Mouse (Mus musculus) E14TG2a.4 (cell line): ENCODE results near the gene Raly.

Experiments used
- H3K27me3 ChIP-seq: 2 replicates; pipeline ENCODE4 v1.6.1; 2014; ENCODE audit warnings: low read length, control low read depth; ENCODE audit not compliant: insufficient read depth
- H3K36me3 ChIP-seq: 2 replicates; pipeline ENCODE4 v1.6.1; 2014; ENCODE audit warnings: low read length, control low read depth; ENCODE audit not compliant: insufficient read depth
- H3K4me1 ChIP-seq: replicated peaks from 2 replicates; pipeline ENCODE4 v1.6.1; 2014; ENCODE audit warnings: low read depth, low read length, control low read depth
- H3K4me3 ChIP-seq: replicated peaks from 2 replicates; pipeline ENCODE4 v1.5.1; 2014; ENCODE audit warnings: mild to moderate bottlenecking, low read length
- H3K9me3 ChIP-seq: 2 replicates; pipeline ENCODE4 v1.6.1; 2014; ENCODE audit warnings: low read length, control low read depth
- CTCF ChIP-seq: conservative IDR thresholded peaks from 2 replicates; pipeline ENCODE4 v1.5.1; 2014; ENCODE audit warnings: low read length
- NANOG ChIP-seq: IDR thresholded peaks from 2 replicates; pipeline ENCODE4 v1.6.1; 2014; ENCODE audit warnings: borderline replicate concordance, low read length, mixed read lengths
- POU5F1 ChIP-seq: IDR thresholded peaks from 2 replicates; pipeline ENCODE4 v1.6.1; 2014; ENCODE audit warnings: low read length, borderline replicate concordance

Raly gene

GRCm38 (mm10) chr2:154789381-154789780 lies 1.5 kb upstream of the Raly start:
- H3K4me1 ChIP-seq = peaks cover 58% of the 10 kb centered on the region
- H3K27me3 ChIP-seq = 0 out of 2 replicates have a peak, but pooled peaks cover 5% of the 10 kb centered on the region
- H3K9me3 ChIP-seq = no peaks in the 10 kb centered on the region
- peak overlapping the region; percentile 74; the same call in 1 of the 2 replicates for H3K4me3 ChIP-seq
- peaks cover 19% of the 10 kb centered on the region for H3K36me3 ChIP-seq
- TF ChIP-seq NANOG (no peak), CTCF (no peak)

DNA sequence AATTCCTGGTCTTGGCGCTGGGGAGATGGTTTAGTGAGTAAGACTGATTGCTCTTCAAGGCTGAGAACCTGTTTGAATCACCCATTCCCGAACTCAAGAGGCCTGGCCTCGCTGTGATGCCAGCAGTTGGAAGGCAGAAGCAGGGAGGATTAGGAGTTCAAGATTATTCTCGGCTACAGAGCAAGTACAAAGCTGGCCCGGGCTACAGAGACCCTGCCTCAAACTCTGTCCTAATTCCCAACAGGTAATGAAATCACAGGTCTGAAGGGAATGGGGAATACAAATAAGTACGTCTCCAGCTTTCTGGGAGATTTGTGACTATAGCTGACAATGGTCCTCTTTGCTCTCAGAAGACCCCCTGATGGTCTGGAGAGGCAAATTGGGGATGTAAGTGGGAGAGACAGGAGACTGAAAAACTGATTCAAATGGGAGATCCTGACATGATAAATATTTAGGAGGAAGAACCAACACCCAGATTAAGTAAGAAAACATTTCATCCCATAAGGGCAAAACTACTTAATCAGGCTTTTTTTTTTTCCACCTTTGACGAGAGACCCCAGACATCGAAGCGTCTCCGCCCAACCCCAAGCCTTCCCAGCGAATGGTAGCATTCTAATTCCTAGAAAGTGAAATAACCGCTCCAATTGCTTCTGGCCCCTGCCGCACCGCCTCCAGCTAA lies 780 bp upstream of the Raly start:
- peaks cover 20% of the 10 kb centered on the region for H3K36me3 ChIP-seq
- no peak for TF ChIP-seq POU5F1
- TF ChIP-seq NANOG = no peak
- TF ChIP-seq CTCF = no peak
- peaks cover 65% of the 10 kb centered on the region for H3K4me1 ChIP-seq
- H3K4me3 ChIP-seq = peak overlapping the region; percentile 74
- H3K9me3 ChIP-seq = no peaks in the 10 kb centered on the region
- H3K27me3 ChIP-seq = no peaks in the 10 kb centered on the region

- peaks cover 64% of the 10 kb centered on the region for H3K4me1 ChIP-seq
- peaks cover 24% of the 10 kb centered on the region for H3K36me3 ChIP-seq
- no peaks in the 10 kb centered on the region for H3K27me3 ChIP-seq
- peak overlapping the region; percentile 98 for H3K4me3 ChIP-seq
- no peaks in the 10 kb centered on the region for H3K9me3 ChIP-seq
- no peak for TF ChIP-seq POU5F1
- TF ChIP-seq NANOG = no peak
- TF ChIP-seq CTCF = no peak
Measured at GRCm38 (mm10) chr2:154791661-154792642, 1.1 kb downstream of the Raly start.

DNA sequence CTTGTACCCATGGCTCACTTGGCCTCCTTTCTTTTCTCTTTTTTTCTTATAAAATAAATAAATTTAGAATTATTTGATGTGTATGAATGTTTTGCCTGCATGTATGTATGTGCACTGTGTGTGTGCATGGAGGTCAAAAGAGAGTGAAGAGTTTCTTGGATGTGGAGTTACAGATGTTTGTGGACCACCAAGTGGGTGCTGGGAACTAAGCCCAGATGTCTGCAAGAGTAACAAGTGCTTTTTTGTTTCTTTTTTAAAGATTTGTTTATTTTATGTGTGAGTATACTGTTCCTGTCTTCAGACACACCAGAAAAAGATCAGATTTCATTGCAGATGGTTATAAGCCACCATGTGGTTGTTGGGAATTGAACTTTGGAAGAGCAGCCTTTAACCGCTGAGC lies 12.5 kb downstream of the Raly start:
- no peak overlapping the region for H3K4me3 ChIP-seq
- no peak for TF ChIP-seq POU5F1
- no peak for TF ChIP-seq NANOG
- no peak for TF ChIP-seq CTCF
- H3K4me1 ChIP-seq = peaks cover 58% of the 10 kb centered on the region
- H3K36me3 ChIP-seq = peaks cover 22% of the 10 kb centered on the region
- H3K27me3 ChIP-seq = no peaks in the 10 kb centered on the region
- H3K9me3 ChIP-seq = no peaks in the 10 kb centered on the region

- H3K4me1 ChIP-seq = peaks cover 53% of the 10 kb centered on the region
- H3K4me3 ChIP-seq = no peak overlapping the region
- TF ChIP-seq NANOG = no peak
- no peak for TF ChIP-seq CTCF
- no peak for TF ChIP-seq POU5F1
- H3K9me3 ChIP-seq = no peaks in the 10 kb centered on the region
- peaks cover 22% of the 10 kb centered on the region for H3K36me3 ChIP-seq
- H3K27me3 ChIP-seq = no peaks in the 10 kb centered on the region
Measured at GRCm38 (mm10) chr2:154803845-154804244, 12.9 kb downstream of the Raly start.

GRCm38 (mm10) chr2:154807689-154808088 lies 16.8 kb downstream of the Raly start:
- Histone ChIP-seq H3K9me3 (no peaks in the 10 kb centered on the region; the same call in 1 of the 2 replicates), H3K27me3 (no peaks in the 10 kb centered on the region), H3K36me3 (peaks cover 27% of the 10 kb centered on the region), H3K4me1 (peaks cover 48% of the 10 kb centered on the region), H3K4me3 (no peak overlapping the region)
- no peak for TF ChIP-seq NANOG
- TF ChIP-seq POU5F1 = no peak
- no peak for TF ChIP-seq CTCF

DNA sequence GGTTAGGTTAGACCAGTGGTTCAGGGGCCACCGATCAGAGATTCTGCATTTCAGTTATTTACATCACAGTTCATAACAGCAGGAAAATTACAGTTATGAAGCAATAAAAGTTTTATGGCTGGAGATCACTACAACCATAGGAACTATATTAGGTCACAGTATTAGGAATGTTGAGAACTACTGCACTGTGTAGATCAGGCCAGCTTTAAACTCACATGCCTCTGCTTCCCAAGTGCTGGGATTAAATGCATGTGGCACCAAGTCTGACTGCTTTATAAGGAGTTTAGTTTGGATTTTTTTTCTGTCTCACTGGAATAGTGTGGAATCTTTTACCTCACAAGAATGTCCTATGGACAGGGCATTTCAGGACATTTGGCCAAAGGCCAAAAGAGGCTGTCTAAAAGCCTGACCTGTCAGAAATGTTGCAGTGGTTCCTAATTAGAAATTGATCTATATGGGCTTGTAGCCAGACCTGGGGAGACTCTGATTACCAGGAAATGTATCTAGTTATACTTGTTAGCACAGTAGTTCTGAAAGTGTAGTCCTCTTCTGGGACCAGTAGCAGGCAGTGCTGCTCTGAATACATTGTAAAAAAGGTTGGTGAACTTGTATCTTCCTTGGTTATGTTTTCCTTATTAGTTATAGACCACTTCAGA lies 18.3 kb downstream of the Raly start:
- TF ChIP-seq CTCF = no peak
- no peak for TF ChIP-seq POU5F1
- Histone ChIP-seq H3K4me1 (peaks cover 44% of the 10 kb centered on the region), H3K9me3 (no peaks in the 10 kb centered on the region; the same call in 1 of the 2 replicates), H3K4me3 (no peak overlapping the region), H3K36me3 (peaks cover 27% of the 10 kb centered on the region), H3K27me3 (no peaks in the 10 kb centered on the region)

- Histone ChIP-seq H3K9me3 (no peaks in the 10 kb centered on the region; the same call in 1 of the 2 replicates), H3K27me3 (no peaks in the 10 kb centered on the region), H3K4me1 (peaks cover 41% of the 10 kb centered on the region), H3K4me3 (no peak overlapping the region), H3K36me3 (peaks cover 27% of the 10 kb centered on the region)
- TF ChIP-seq NANOG = no peak
Measured at GRCm38 (mm10) chr2:154810821-154811220, 19.9 kb downstream of the Raly start.
